Mouse (Mus musculus) macrophage (primary cell): ENCODE data around the gene Rundc3a. TPM values are rescaled to one million over a fixed set of nuclear protein-coding genes. Genes with fewer than 3 reads are reported as not detected.

Experiments used
- H3K27ac ChIP-seq: fragments of 350-480 bp; formaldehyde crosslinking; 2 replicates; pipeline ENCODE4 v1.9.0; 2021
- H3K36me3 ChIP-seq: fragments of 350-480 bp; formaldehyde crosslinking; 2 replicates; pipeline ENCODE4 v1.9.0; 2021; ENCODE audit errors: inconsistent target
- H3K4me3 ChIP-seq: fragments of 350-480 bp; formaldehyde crosslinking; 2 replicates; pipeline ENCODE4 v1.9.0; 2021; ENCODE audit errors: inconsistent target
- H3K79me2 ChIP-seq: fragments of 350-480 bp; formaldehyde crosslinking; 2 replicates; pipeline ENCODE4 v1.9.0; 2021; ENCODE audit errors: inconsistent target
- WGBS: methylation state at CpG from one replicate; pipeline ENCODE4 v1.1.7; 2026; ENCODE audit warnings: inconsistent platforms; ENCODE audit not compliant: missing documents; 5-methylcytosine and 5-hydroxymethylcytosine counted together
- polyA plus RNA-seq: library from polyadenylated mRNA; stranded (reverse); fragments of 250-400 nt; gene quantifications from 3 replicates; pipeline ENCODE4 v1.2.4, GENCODE M21; 2018; ENCODE audit warnings: inconsistent platforms

The Rundc3a gene
- polyA plus RNA-seq, 1 experiment from 2014 or later, result 1.0 TPM

GRCm38 (mm10) chr11:102446581-102447461 lies 53.6 kb downstream of the Rundc3a start:
- Histone ChIP-seq H3K4me3 (no peak overlapping the region), H3K79me2 (no peaks in the 10 kb centered on the region), H3K27ac (no peak overlapping the region), H3K36me3 (no peaks in the 10 kb centered on the region)
- WGBS, result 2% methylated on average over 36 of the region's 49 CpGs

GRCm38 (mm10) chr11:102447497-102447896 lies 54.3 kb downstream of the Rundc3a start, which contains the start of gene Fam171a2:
Fam171a2 (minus strand) TSS chr11:102447682.
- Histone ChIP-seq H3K4me3 (no peak within 1 kb of the TSS), H3K79me2 (no peaks in the 10 kb centered on the region), H3K27ac (no peak within 1 kb of the TSS), H3K36me3 (no peaks in the 10 kb centered on the region)
- 2% methylated on average over 38 of the region's 40 CpGs for WGBS

GRCm38 (mm10) chr11:102448327-102448726 lies 55.1 kb downstream of the Rundc3a start:
- Histone ChIP-seq H3K79me2 (no peaks in the 10 kb centered on the region), H3K4me3 (no peak overlapping the region), H3K27ac (no peak overlapping the region), H3K36me3 (no peaks in the 10 kb centered on the region)
- WGBS, result 37% methylated on average over 8 of the region's 8 CpGs

- WGBS, result 77% methylated on average over 12 of the region's 17 CpGs
- Histone ChIP-seq H3K36me3 (no peaks in the 10 kb centered on the region), H3K4me3 (no peak overlapping the region), H3K79me2 (no peaks in the 10 kb centered on the region), H3K27ac (no peak overlapping the region)
Observed at GRCm38 (mm10) chr11:102449043-102450008, 56.1 kb downstream of the Rundc3a start.

Other genes starting within 250 kb of the Rundc3a start
- gene Nags, start 247.9 kb upstream of the Rundc3a start, polyA plus RNA-seq, result not detected in 3 replicates
- 4.6 to 11.0 TPM (median 10.6 TPM) in 3 replicates for gene Tmem101, start 237.0 kb upstream of the Rundc3a start, polyA plus RNA-seq
- gene Lsm12, start 208.1 kb upstream of the Rundc3a start, polyA plus RNA-seq, result 28.1 to 59.1 TPM (median 48.0 TPM) in 3 replicates
- 17.7 to 29.9 TPM (median 27.6 TPM) in 3 replicates for gene G6pc3, start 203.8 kb upstream of the Rundc3a start, polyA plus RNA-seq
- gene Hdac5, start 163.2 kb upstream of the Rundc3a start, polyA plus RNA-seq, result 31.9 to 58.0 TPM (median 47.9 TPM) in 3 replicates
- 0.22 to 4.2 TPM (median 1.5 TPM) in 3 replicates for gene BC030867, start 144.5 kb upstream of the Rundc3a start, polyA plus RNA-seq
- not detected in 3 replicates for gene Asb16, start 124.7 kb upstream of the Rundc3a start, polyA plus RNA-seq
- gene Tmub2, start 108.5 kb upstream of the Rundc3a start, polyA plus RNA-seq, result 30.1 to 47.5 TPM (median 30.9 TPM) in 3 replicates
- 14.9 to 36.0 TPM (median 29.4 TPM) in 3 replicates for gene Atxn7l3, start 96.8 kb upstream of the Rundc3a start, polyA plus RNA-seq
- gene Ubtf, start 73.7 kb upstream of the Rundc3a start, polyA plus RNA-seq, result 44.6 to 66.0 TPM (median 62.1 TPM) in 3 replicates
- not detected in 3 replicates for gene Slc4a1, start 27.2 kb upstream of the Rundc3a start, polyA plus RNA-seq
- 110 to 131 TPM (median 120 TPM) in 3 replicates for gene Slc25a39, start 14.5 kb downstream of the Rundc3a start, polyA plus RNA-seq
- gene Grn, start 36.9 kb downstream of the Rundc3a start, polyA plus RNA-seq, result 2,366 to 2,992 TPM (median 2,461 TPM) in 3 replicates
- not detected in 3 replicates for gene Fam171a2, start 54.3 kb downstream of the Rundc3a start, polyA plus RNA-seq
- 0.73 to 0.90 TPM (median 0.79 TPM) in 3 replicates for gene Itga2b, start 76.7 kb downstream of the Rundc3a start, polyA plus RNA-seq
- gene Gpatch8, start 163.0 kb downstream of the Rundc3a start, polyA plus RNA-seq, result 14.4 to 21.0 TPM (median 17.4 TPM) in 3 replicates
- not detected in 3 replicates for gene Gm11627, start 186.1 kb downstream of the Rundc3a start, polyA plus RNA-seq
- not detected in 3 replicates for gene Fzd2, start 211.0 kb downstream of the Rundc3a start, polyA plus RNA-seq